Mouse (Mus musculus) hindbrain, embryonic 14.5 days (tissue): ENCODE data around the gene Pkd2l1. TPM values are rescaled to one million over a fixed set of nuclear protein-coding genes. Genes with fewer than 3 reads are reported as not detected.

Experiments used
- ATAC-seq: fragments of 200-750 bp; cut with Nextera tagmentation; 2 replicates; pipeline ENCODE4 v1.8.0; 2017; ENCODE audit warnings: moderate number of reproducible peaks, mild to moderate bottlenecking, moderate TSS enrichment, moderate library complexity; ENCODE audit not compliant: low FRiP score
- DNase-seq: peaks from one replicate; pipeline ENCODE4 v3.0.0-alpha.2; 2015; ENCODE audit warnings: low spot score
- H3K27ac ChIP-seq: fragments of 300-500 bp; sonication (generic); 2 replicates; pipeline ENCODE4 v1.5.1; 2014; ENCODE audit warnings: mild to moderate bottlenecking, moderate library complexity
- H3K27me3 ChIP-seq: fragments of 300-500 bp; sonication (generic); 2 replicates; pipeline ENCODE4 v1.6.1; 2014; ENCODE audit warnings: mild to moderate bottlenecking, low read length, mixed read lengths; ENCODE audit not compliant: control insufficient read depth, insufficient read depth
- H3K36me3 ChIP-seq: fragments of 300-500 bp; sonication (generic); replicated peaks from 2 replicates; pipeline ENCODE4 v1.6.1; 2014; ENCODE audit not compliant: control insufficient read depth, insufficient read depth
- H3K4me1 ChIP-seq: fragments of 300-500 bp; sonication (generic); replicated peaks from 2 replicates; pipeline ENCODE4 v1.6.1; 2014; ENCODE audit warnings: antibody characterized with exemption, low read length, mixed read lengths; ENCODE audit not compliant: control insufficient read depth, insufficient read depth
- H3K4me2 ChIP-seq: fragments of 300-500 bp; sonication (generic); replicated peaks from 2 replicates; pipeline ENCODE4 v1.6.1; 2014; ENCODE audit warnings: mild to moderate bottlenecking, moderate library complexity
- H3K4me3 ChIP-seq: fragments of 300-500 bp; sonication (generic); replicated peaks from 2 replicates; pipeline ENCODE4 v1.5.1; 2014; ENCODE audit warnings: mild to moderate bottlenecking, low read length
- H3K9ac ChIP-seq: fragments of 300-500 bp; sonication (generic); 2 replicates; pipeline ENCODE4 v1.6.1; 2014
- H3K9me3 ChIP-seq: fragments of 300-500 bp; sonication (generic); 2 replicates; pipeline ENCODE4 v1.6.1; 2016; ENCODE audit warnings: low read length; ENCODE audit not compliant: control insufficient read depth
- WGBS: fragments of 180-500 bp; shearing (Covaris S2); extraction: QIAGEN DNeasy Blood & Tissue Kit; methylation state at CpG from one replicate; pipeline ENCODE4 v1.1.7; 2014; 5-methylcytosine and 5-hydroxymethylcytosine counted together
- polyA plus RNA-seq: library from polyadenylated mRNA; unstranded; fragments of >200 nt; fragmentation: Nextera tagmentation; extraction: Ambion mirVana; gene quantifications from 2 replicates; pipeline ENCODE4 v1.2.1, GENCODE M21; 2014

The Pkd2l1 gene
- polyA plus RNA-seq = 0.43 and 0.51 TPM in 2 replicates

GRCm38 (mm10) chr19:44192342-44192741, at the start of gene Pkd2l1:
Pkd2l1 (minus strand) TSS chr19:44192442.
- ATAC-seq = no peak

GRCm38 (mm10) chr19:44238906-44239305, 46.7 kb upstream of the Pkd2l1 start:
- H3K27ac ChIP-seq = no peak overlapping the region
- no peaks in the 10 kb centered on the region for H3K27me3 ChIP-seq
- no peak overlapping the region for H3K4me2 ChIP-seq
- no peak overlapping the region for H3K9ac ChIP-seq
- WGBS = 84% methylated on average over 2 of the region's 2 CpGs
- no peak for DNase-seq
- no peak for ATAC-seq
- H3K4me1 ChIP-seq = no peaks in the 10 kb centered on the region
- H3K9me3 ChIP-seq = no peaks in the 10 kb centered on the region
- no peak overlapping the region for H3K4me3 ChIP-seq
- H3K36me3 ChIP-seq = no peaks in the 10 kb centered on the region

More at GRCm38 (mm10) chr19:44192342-44192741, at the start of gene Pkd2l1:
- H3K4me1 ChIP-seq = no peaks in the 10 kb centered on the region
- H3K4me3 ChIP-seq = no peak within 1 kb of the TSS
- no peaks in the 10 kb centered on the region for H3K27me3 ChIP-seq
- DNase-seq = no peak
- no peak within 1 kb of the TSS for H3K4me2 ChIP-seq
- H3K27ac ChIP-seq = no peak within 1 kb of the TSS
- no peaks in the 10 kb centered on the region for H3K36me3 ChIP-seq
- WGBS = 50% methylated on average over 3 of the region's 3 CpGs
- H3K9ac ChIP-seq = no peak within 1 kb of the TSS
- H3K9me3 ChIP-seq = no peaks in the 10 kb centered on the region

GRCm38 (mm10) chr19:44237471-44238006, 45.3 kb upstream of the Pkd2l1 start:
- no peaks in the 10 kb centered on the region for H3K27me3 ChIP-seq
- no peaks in the 10 kb centered on the region for H3K4me1 ChIP-seq
- peak overlapping the region; percentile 49 for H3K4me2 ChIP-seq
- ATAC-seq (0 out of 2 replicates have a peak, but pooled peaks have one; percentile 21), DNase-seq (no peak)
- no peaks in the 10 kb centered on the region for H3K9me3 ChIP-seq
- WGBS = 16% methylated on average over 19 of the region's 19 CpGs
- peak overlapping the region; percentile 31; the same call in 1 of the 2 replicates for H3K9ac ChIP-seq
- peak overlapping the region; percentile 44; the same call in 1 of the 2 replicates for H3K27ac ChIP-seq
- peak overlapping the region; percentile 24 for H3K4me3 ChIP-seq
- no peaks in the 10 kb centered on the region for H3K36me3 ChIP-seq

GRCm38 (mm10) chr19:44231608-44232151, 39.4 kb upstream of the Pkd2l1 start:
- no peak overlapping the region for H3K4me2 ChIP-seq
- no peaks in the 10 kb centered on the region for H3K9me3 ChIP-seq
- WGBS = 90% methylated on average over 4 of the region's 4 CpGs
- no peak overlapping the region for H3K9ac ChIP-seq
- no peaks in the 10 kb centered on the region for H3K27me3 ChIP-seq
- H3K4me3 ChIP-seq = no peak overlapping the region
- no peaks in the 10 kb centered on the region for H3K4me1 ChIP-seq
- ATAC-seq (no peak), DNase-seq (no peak)
- no peaks in the 10 kb centered on the region for H3K36me3 ChIP-seq
- H3K27ac ChIP-seq = no peak overlapping the region

GRCm38 (mm10) chr19:44230212-44230611, 38.0 kb upstream of the Pkd2l1 start:
- Histone ChIP-seq H3K27ac (no peak overlapping the region), H3K36me3 (no peaks in the 10 kb centered on the region), H3K4me3 (no peak overlapping the region), H3K4me2 (no peak overlapping the region), H3K9ac (no peak overlapping the region), H3K9me3 (no peaks in the 10 kb centered on the region), H3K4me1 (no peaks in the 10 kb centered on the region), H3K27me3 (no peaks in the 10 kb centered on the region)
- no peak for ATAC-seq
- WGBS = 71% methylated on average over 3 of the region's 3 CpGs
- DNase-seq = no peak

- H3K27me3 ChIP-seq = no peaks in the 10 kb centered on the region
- H3K4me2 ChIP-seq = no peak overlapping the region
- whole genome bisulfite sequencing = 85% methylated on average over 2 of the region's 2 CpGs
- H3K4me3 ChIP-seq = no peak overlapping the region
- H3K36me3 ChIP-seq = no peaks in the 10 kb centered on the region
- H3K9me3 ChIP-seq = no peaks in the 10 kb centered on the region
- ATAC-seq (no peak), DNase-seq (peak; percentile 24)
- H3K4me1 ChIP-seq = no peaks in the 10 kb centered on the region
- H3K27ac ChIP-seq = no peak overlapping the region
- no peak overlapping the region for H3K9ac ChIP-seq
Measured at GRCm38 (mm10) chr19:44229776-44230175, 37.5 kb upstream of the Pkd2l1 start.

GRCm38 (mm10) chr19:44225728-44226127, 33.5 kb upstream of the Pkd2l1 start:
- Histone ChIP-seq H3K9me3 (no peaks in the 10 kb centered on the region), H3K27me3 (no peaks in the 10 kb centered on the region), H3K4me3 (no peak overlapping the region), H3K4me1 (no peaks in the 10 kb centered on the region), H3K36me3 (no peaks in the 10 kb centered on the region), H3K27ac (no peak overlapping the region), H3K4me2 (no peak overlapping the region), H3K9ac (no peak overlapping the region)
- DNase-seq = no peak
- no peak for ATAC-seq
- WGBS = 91% methylated on average over 5 of the region's 5 CpGs

GRCm38 (mm10) chr19:44217958-44218525, 25.8 kb upstream of the Pkd2l1 start:
- WGBS = 85% methylated on average over 3 of the region's 3 CpGs
- Histone ChIP-seq H3K27ac (no peak overlapping the region), H3K4me1 (no peaks in the 10 kb centered on the region), H3K36me3 (no peaks in the 10 kb centered on the region), H3K27me3 (no peaks in the 10 kb centered on the region), H3K4me3 (no peak overlapping the region), H3K9ac (no peak overlapping the region), H3K4me2 (no peak overlapping the region), H3K9me3 (no peaks in the 10 kb centered on the region)
- DNase-seq (no peak), ATAC-seq (no peak)

GRCm38 (mm10) chr19:44215255-44215654, 23.0 kb upstream of the Pkd2l1 start:
- no peaks in the 10 kb centered on the region for H3K27me3 ChIP-seq
- WGBS = 80% methylated on average over 12 of the region's 12 CpGs
- no peak for ATAC-seq

More at GRCm38 (mm10) chr19:44215255-44215654, 23.0 kb upstream of the Pkd2l1 start:
- Histone ChIP-seq H3K4me2 (no peak overlapping the region), H3K36me3 (no peaks in the 10 kb centered on the region), H3K4me1 (no peaks in the 10 kb centered on the region), H3K27ac (no peak overlapping the region), H3K4me3 (no peak overlapping the region), H3K9me3 (no peaks in the 10 kb centered on the region), H3K9ac (no peak overlapping the region)
- no peak for DNase-seq
